Mouse (Mus musculus): Measurements from ENCODE around the gene Spock1. TPM values are rescaled to one million over a fixed set of nuclear protein-coding genes. Genes with fewer than 3 reads are reported as not detected.
A peak's percentile ranks its signal among the peaks of the same experiment; 100 is the strongest.

Gene Spock1
- total and polyA plus RNA-seq, 2 experiments from 2014 or later, result 64.6 to 69.4 TPM

DNA sequence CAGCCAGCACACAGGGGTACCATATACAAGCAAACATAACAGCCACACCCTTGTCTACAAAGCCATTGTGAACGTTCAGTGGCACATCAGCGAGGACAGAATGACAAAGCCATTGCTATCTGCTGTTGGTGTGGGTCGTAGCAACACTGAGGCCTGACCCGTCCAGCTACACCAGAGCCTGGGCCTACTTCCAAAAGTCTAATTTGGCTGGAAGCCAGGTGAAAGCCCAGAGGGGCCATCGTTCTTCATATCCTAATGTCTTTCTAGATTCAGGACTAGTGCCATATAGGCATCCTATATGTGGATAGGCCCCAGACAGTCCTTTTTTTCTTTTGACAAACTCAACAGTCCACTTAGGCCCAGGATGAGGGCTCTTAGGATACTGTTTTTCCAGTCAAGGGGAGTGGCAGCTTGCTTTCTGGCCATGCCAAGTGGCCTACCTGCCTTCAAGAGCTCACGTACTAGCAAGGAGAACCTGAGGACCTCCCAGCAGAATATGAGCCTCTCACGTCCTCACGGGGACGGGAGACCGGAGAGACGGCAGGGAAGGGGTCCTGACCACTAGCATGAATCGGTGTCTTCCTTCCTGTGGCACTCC is 114.4 kb downstream of the Spock1 start:
- DNase-seq (no peak), ATAC-seq (no peak)
- Histone ChIP-seq H3K27me3 (ENCODE audit: insufficient read depth, low read length) (no peaks in the 10 kb centered on the region), H3K4me1 (ENCODE audit: insufficient read depth) (0 out of 2 replicates have a peak, but pooled peaks cover 2% of the 10 kb centered on the region), H3K4me2 (ENCODE audit: low read depth) (no peak overlapping the region), H3K4me3 (ENCODE audit: low read depth, low read length) (no peak overlapping the region), H3K36me3 (ENCODE audit: insufficient read depth) (no peaks in the 10 kb centered on the region), H3K9ac (no peak overlapping the region), H3K9me3 (ENCODE audit: low read length) (no peaks in the 10 kb centered on the region), H3K27ac (ENCODE audit: low read depth, low read length) (no peak overlapping the region)
- 78% methylated on average over 12 of the region's 12 CpGs for WGBS
- no peak for TF ChIP-seq CTCF (IDR thresholded peaks at IDR 0.05; ENCODE audit: low read depth)

DNA sequence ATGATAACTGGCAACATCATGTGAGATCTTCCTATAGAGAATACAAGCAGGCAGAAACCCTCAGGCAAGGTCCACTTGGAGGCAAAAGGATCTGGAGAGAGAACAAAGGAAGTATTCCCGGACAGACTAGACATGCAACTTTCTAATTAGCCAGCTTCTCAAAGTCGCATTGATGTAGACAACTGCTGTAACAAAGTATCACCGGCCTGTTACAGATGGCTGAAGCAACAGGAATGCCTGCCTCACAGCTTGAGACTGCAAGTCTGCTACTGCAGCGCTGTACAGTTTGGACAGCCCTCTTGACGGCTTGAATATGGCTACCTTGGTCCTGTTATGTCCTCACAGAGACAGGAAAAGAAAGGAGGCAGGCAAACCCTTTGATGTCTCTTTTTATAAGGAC is 118.3 kb downstream of the Spock1 start:
- no peak for DNase-seq

DNA sequence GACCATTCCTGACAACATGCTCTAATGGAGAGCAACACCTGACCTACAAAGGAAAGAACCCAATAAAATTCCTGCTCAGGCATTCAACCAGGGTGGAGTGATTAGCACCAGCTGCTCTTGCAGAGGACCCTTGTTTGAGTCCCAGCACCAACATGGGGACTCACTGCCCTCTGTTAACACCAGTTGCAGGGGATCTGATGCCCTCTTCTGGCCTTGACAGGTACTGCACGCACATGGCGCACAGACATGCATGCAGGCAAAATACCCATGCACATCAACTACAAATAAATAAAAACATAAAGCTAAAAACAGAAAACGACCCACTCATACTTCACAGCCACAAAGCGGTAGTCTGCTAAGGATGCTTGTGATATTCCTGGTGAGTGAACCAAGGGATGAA is 119.8 kb downstream of the Spock1 start:
- 0 out of 2 replicates have a peak, but pooled peaks cover 3% of the 10 kb centered on the region for H3K4me1 ChIP-seq (ENCODE audit: insufficient read depth)
- H3K27me3 ChIP-seq (ENCODE audit: insufficient read depth, low read length), result no peaks in the 10 kb centered on the region
- no peaks in the 10 kb centered on the region for H3K36me3 ChIP-seq (ENCODE audit: insufficient read depth)
- H3K4me3 ChIP-seq (ENCODE audit: low read depth, low read length), result no peak overlapping the region
- peak; percentile 36 for TF ChIP-seq CTCF (IDR thresholded peaks at IDR 0.05; ENCODE audit: low read depth)
- no peak overlapping the region for H3K9ac ChIP-seq
- 98% methylated on average over 4 of the region's 4 CpGs for WGBS
- H3K27ac ChIP-seq (ENCODE audit: low read depth, low read length), result no peak overlapping the region
- H3K4me2 ChIP-seq (ENCODE audit: low read depth), result no peak overlapping the region
- ATAC-seq (no peak), DNase-seq (no peak)
- no peaks in the 10 kb centered on the region for H3K9me3 ChIP-seq (ENCODE audit: low read length)

More for the DNA sequence above, 118.3 kb downstream of the Spock1 start:
- no peak overlapping the region for H3K27ac ChIP-seq (ENCODE audit: low read depth, low read length)
- no peak overlapping the region for H3K4me3 ChIP-seq (ENCODE audit: low read depth, low read length)
- no peak overlapping the region for H3K4me2 ChIP-seq (ENCODE audit: low read depth)
- 18% methylated on average over 5 of the region's 5 CpGs for WGBS
- no peak for ATAC-seq
- H3K36me3 ChIP-seq (ENCODE audit: insufficient read depth), result no peaks in the 10 kb centered on the region
- H3K27me3 ChIP-seq (ENCODE audit: insufficient read depth, low read length), result no peaks in the 10 kb centered on the region
- no peak for TF ChIP-seq CTCF (IDR thresholded peaks at IDR 0.05; ENCODE audit: low read depth)
- H3K9me3 ChIP-seq (ENCODE audit: low read length), result no peaks in the 10 kb centered on the region
- H3K4me1 ChIP-seq (ENCODE audit: insufficient read depth), result 0 out of 2 replicates have a peak, but pooled peaks cover 2% of the 10 kb centered on the region
- no peak overlapping the region for H3K9ac ChIP-seq

DNA sequence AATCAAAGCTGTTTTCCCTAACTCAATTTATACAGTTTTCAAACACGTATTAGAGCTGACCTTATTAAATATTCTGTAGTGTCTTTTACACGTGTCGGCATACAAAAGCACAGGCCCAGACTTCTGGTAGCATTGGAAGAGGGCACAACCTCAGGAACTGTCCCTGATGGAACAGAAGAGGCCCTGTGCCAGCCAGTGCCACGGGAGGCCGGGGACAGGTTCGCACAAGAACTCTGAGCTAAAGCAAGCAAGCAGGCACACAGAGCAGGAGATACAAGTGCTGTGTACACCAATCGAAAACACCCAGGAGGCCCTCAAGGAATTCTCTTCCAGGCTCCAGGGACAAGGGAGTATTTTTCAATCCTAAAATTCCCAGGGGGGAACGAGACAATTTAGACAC is 121.9 kb downstream of the Spock1 start:
- Histone ChIP-seq H3K4me2 (ENCODE audit: low read depth) (no peak overlapping the region), H3K4me1 (ENCODE audit: insufficient read depth) (peaks cover 15% of the 10 kb centered on the region), H3K27ac (ENCODE audit: low read depth, low read length) (no peak overlapping the region), H3K36me3 (ENCODE audit: insufficient read depth) (no peaks in the 10 kb centered on the region), H3K4me3 (ENCODE audit: low read depth, low read length) (no peak overlapping the region), H3K9ac (no peak overlapping the region), H3K9me3 (ENCODE audit: low read length) (no peaks in the 10 kb centered on the region), H3K27me3 (ENCODE audit: insufficient read depth, low read length) (no peaks in the 10 kb centered on the region)
- ATAC-seq, result no peak
- DNase-seq, result no peak
- WGBS, result 57% methylated on average over 8 of the region's 8 CpGs
- no peak for TF ChIP-seq CTCF (IDR thresholded peaks at IDR 0.05; ENCODE audit: low read depth)

DNA sequence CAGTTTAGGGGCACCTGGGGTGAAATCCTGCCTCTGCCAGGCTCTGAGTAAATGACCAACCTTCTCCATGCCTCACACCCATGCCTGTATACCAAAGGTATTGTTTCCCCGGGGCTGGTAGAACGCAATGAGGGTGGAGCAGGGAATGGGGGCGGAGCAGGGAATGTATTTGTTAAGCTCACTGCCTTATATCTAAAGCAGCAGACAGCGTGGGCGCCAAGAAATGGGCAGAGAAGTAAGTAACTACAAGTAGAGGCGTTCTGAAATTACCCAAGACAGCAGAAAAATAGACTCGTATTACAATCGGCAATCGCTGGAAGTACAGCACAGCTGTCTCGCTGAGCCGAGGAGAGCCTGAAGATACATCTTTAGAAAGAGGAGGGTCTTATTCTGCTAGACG is 125.2 kb downstream of the Spock1 start:
- no peaks in the 10 kb centered on the region for H3K27me3 ChIP-seq (ENCODE audit: insufficient read depth, low read length)
- no peaks in the 10 kb centered on the region for H3K9me3 ChIP-seq (ENCODE audit: low read length)
- no peak overlapping the region for H3K4me3 ChIP-seq (ENCODE audit: low read depth, low read length)
- H3K4me1 ChIP-seq (ENCODE audit: insufficient read depth), result peaks cover 13% of the 10 kb centered on the region
- H3K4me2 ChIP-seq (ENCODE audit: low read depth), result no peak overlapping the region
- no peak overlapping the region for H3K27ac ChIP-seq (ENCODE audit: low read depth, low read length)
- no peak for TF ChIP-seq CTCF (IDR thresholded peaks at IDR 0.05; ENCODE audit: low read depth)
- H3K36me3 ChIP-seq (ENCODE audit: insufficient read depth), result no peaks in the 10 kb centered on the region
- 65% methylated on average over 12 of the region's 12 CpGs for WGBS
- no peak for ATAC-seq
- no peak overlapping the region for H3K9ac ChIP-seq
- no peak for DNase-seq

DNA sequence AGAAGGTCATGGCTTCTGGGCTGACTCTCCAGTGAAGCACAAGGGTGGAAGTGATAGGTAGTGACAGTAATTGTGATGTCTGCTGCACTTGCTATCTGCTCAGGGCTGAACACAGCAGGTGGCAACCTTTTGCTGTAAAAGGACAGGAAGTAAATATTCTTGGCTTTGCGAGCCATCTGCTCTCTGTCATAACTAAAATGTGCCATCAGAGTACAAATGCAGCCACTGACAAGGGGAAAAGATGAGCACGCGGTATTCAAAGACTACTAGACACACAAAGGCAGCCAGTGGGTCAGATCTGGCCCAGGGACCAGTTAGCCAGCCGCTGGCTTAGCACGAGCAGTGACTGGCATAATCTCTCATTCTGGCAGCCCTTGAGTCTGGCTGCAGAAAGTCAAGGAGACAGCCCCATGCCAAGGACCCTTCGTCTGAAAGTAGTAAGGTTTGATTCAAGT is 126.0 kb downstream of the Spock1 start:
- DNase-seq, result no peak
- Histone ChIP-seq H3K9me3 (ENCODE audit: low read length) (no peaks in the 10 kb centered on the region), H3K9ac (no peak overlapping the region), H3K4me1 (ENCODE audit: insufficient read depth) (peaks cover 13% of the 10 kb centered on the region), H3K36me3 (ENCODE audit: insufficient read depth) (no peaks in the 10 kb centered on the region), H3K4me2 (ENCODE audit: low read depth) (no peak overlapping the region), H3K4me3 (ENCODE audit: low read depth, low read length) (no peak overlapping the region), H3K27me3 (ENCODE audit: insufficient read depth, low read length) (no peaks in the 10 kb centered on the region), H3K27ac (ENCODE audit: low read depth, low read length) (no peak overlapping the region)
- no peak for ATAC-seq
- TF ChIP-seq CTCF (IDR thresholded peaks at IDR 0.05; ENCODE audit: low read depth), result no peak
- WGBS, result 63% methylated on average over 6 of the region's 6 CpGs

DNA sequence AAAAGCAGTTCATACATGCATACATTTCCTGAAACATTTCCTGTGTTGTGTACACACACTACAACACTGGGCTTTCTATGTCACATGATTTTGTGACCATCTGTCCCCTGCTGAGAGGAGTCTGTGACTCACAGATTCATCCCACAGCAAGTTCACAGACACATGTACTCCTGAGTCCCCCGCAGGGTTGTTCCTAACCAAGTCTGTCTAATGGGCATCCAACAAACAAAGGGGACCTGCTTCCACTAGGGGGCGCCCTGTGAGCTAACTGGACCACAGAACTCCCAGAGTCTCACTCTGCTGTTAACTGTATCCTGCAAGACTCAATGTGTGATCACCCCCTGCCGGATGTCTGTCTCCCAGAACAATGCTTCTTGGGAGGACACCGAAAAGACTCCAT is 129.0 kb downstream of the Spock1 start:
- Histone ChIP-seq H3K9me3 (ENCODE audit: low read length) (no peaks in the 10 kb centered on the region), H3K4me3 (ENCODE audit: low read depth, low read length) (no peak overlapping the region), H3K4me2 (ENCODE audit: low read depth) (no peak overlapping the region), H3K4me1 (ENCODE audit: insufficient read depth) (peaks cover 13% of the 10 kb centered on the region), H3K27me3 (ENCODE audit: insufficient read depth, low read length) (no peaks in the 10 kb centered on the region), H3K9ac (no peak overlapping the region), H3K27ac (ENCODE audit: low read depth, low read length) (no peak overlapping the region), H3K36me3 (ENCODE audit: insufficient read depth) (no peaks in the 10 kb centered on the region)
- peak; percentile 52 for TF ChIP-seq CTCF (IDR thresholded peaks at IDR 0.05; ENCODE audit: low read depth)
- DNase-seq (peak; percentile 37), ATAC-seq (peak; percentile 56)
- WGBS, result 73% methylated on average over 4 of the region's 4 CpGs
